Mouse (Mus musculus): Measurements from ENCODE around the gene Gkn2.

Gkn2 gene

GRCm38 (mm10) chr6:87373057-87373456, at the start of gene Gkn2:
Gkn2 (plus strand) TSS chr6:87373357.
- 93% methylated on average over 9 of the region's 9 CpGs for WGBS

- 92% methylated on average over 2 of the region's 2 CpGs for WGBS
Observed at GRCm38 (mm10) chr6:87323381-87323780, 49.8 kb upstream of the Gkn2 start.

- 90% methylated on average over 2 of the region's 2 CpGs for WGBS
Observed at GRCm38 (mm10) chr6:87326932-87327331, 46.2 kb upstream of the Gkn2 start.

GRCm38 (mm10) chr6:87328265-87329173, 44.6 kb upstream of the Gkn2 start:
- 69% methylated on average over 22 of the region's 22 CpGs for WGBS

- 50% methylated on average over 2 of the region's 2 CpGs for WGBS
Observed at GRCm38 (mm10) chr6:87332380-87332779, 40.8 kb upstream of the Gkn2 start.

- WGBS, result 15% methylated on average over 11 of the region's 11 CpGs
Observed at GRCm38 (mm10) chr6:87334361-87335090, 38.6 kb upstream of the Gkn2 start.

GRCm38 (mm10) chr6:87335091-87335934, 37.8 kb upstream of the Gkn2 start, which contains the start of gene Antxr1:
Antxr1 (minus strand) TSS chr6:87335821.
- WGBS, result under 1% methylated on average over 54 of the region's 54 CpGs

GRCm38 (mm10) chr6:87335935-87336295, 37.2 kb upstream of the Gkn2 start:
- WGBS, result 16% methylated on average over 6 of the region's 6 CpGs

- 95% methylated on average over 8 of the region's 8 CpGs for WGBS
Observed at GRCm38 (mm10) chr6:87350829-87351228, 22.3 kb upstream of the Gkn2 start, which contains the start of gene Gkn1. Gkn1 (minus strand) TSS chr6:87350942.

- WGBS, result 74% methylated on average over 5 of the region's 5 CpGs
Observed at GRCm38 (mm10) chr6:87354441-87354840, 18.7 kb upstream of the Gkn2 start.

GRCm38 (mm10) chr6:87369223-87369622, 3.9 kb upstream of the Gkn2 start:
- WGBS, result 57% methylated on average over 5 of the region's 5 CpGs

GRCm38 (mm10) chr6:87383926-87384691, 11.0 kb downstream of the Gkn2 start:
- WGBS, result 6% methylated on average over 24 of the region's 24 CpGs

GRCm38 (mm10) chr6:87384761-87385160, 11.6 kb downstream of the Gkn2 start:
- WGBS, result 34% methylated on average over 6 of the region's 6 CpGs

GRCm38 (mm10) chr6:87386203-87386602, 13.0 kb downstream of the Gkn2 start:
- 8% methylated on average over 7 of the region's 7 CpGs for WGBS

GRCm38 (mm10) chr6:87386681-87387080, 13.5 kb downstream of the Gkn2 start:
- WGBS, result 86% methylated on average over 10 of the region's 10 CpGs

- 81% methylated on average over 7 of the region's 7 CpGs for WGBS
Observed at GRCm38 (mm10) chr6:87388877-87389276, 15.7 kb downstream of the Gkn2 start, which contains the start of gene Gkn3. Gkn3 (minus strand) TSS chr6:87388935.

GRCm38 (mm10) chr6:87389455-87389989, 16.4 kb downstream of the Gkn2 start:
- WGBS, result 80% methylated on average over 5 of the region's 5 CpGs

GRCm38 (mm10) chr6:87393466-87394205, 20.5 kb downstream of the Gkn2 start:
- WGBS, result 79% methylated on average over 8 of the region's 8 CpGs

GRCm38 (mm10) chr6:87394783-87395182, 21.6 kb downstream of the Gkn2 start:
- 83% methylated on average over 9 of the region's 9 CpGs for WGBS

GRCm38 (mm10) chr6:87399137-87399536, 26.0 kb downstream of the Gkn2 start:
- WGBS, result 3% methylated on average over 5 of the region's 5 CpGs

Data from cerebral cortex, adult 2 months (tissue).